Mouse (Mus musculus) midbrain, embryonic 10.5 days (tissue): ENCODE results near the gene Ptprd. TPM values are rescaled to one million over a fixed set of nuclear protein-coding genes. Genes with fewer than 3 reads are reported as not detected.

ENCODE experiments used
- DNase-seq: peaks from one replicate; pipeline ENCODE4 v3.0.0-alpha.2; 2017; ENCODE audit warnings: low spot score
- H3K27ac ChIP-seq: fragments of 300-500 bp; sonication (generic); replicated peaks from 2 replicates; pipeline ENCODE4 v1.5.1; 2016; ENCODE audit warnings: mild to moderate bottlenecking
- H3K27me3 ChIP-seq: fragments of 300-500 bp; sonication (generic); 2 replicates; pipeline ENCODE4 v1.6.1; 2016; ENCODE audit warnings: low read depth, mild to moderate bottlenecking; ENCODE audit not compliant: poor library complexity, severe bottlenecking
- H3K36me3 ChIP-seq: fragments of 300-500 bp; sonication (generic); 2 replicates; pipeline ENCODE4 v1.6.1; 2016; ENCODE audit warnings: mild to moderate bottlenecking, moderate library complexity
- H3K4me1 ChIP-seq: fragments of 300-500 bp; sonication (generic); 2 replicates; pipeline ENCODE4 v1.6.1; 2016
- H3K4me3 ChIP-seq: fragments of 300-500 bp; sonication (generic); 2 replicates; pipeline ENCODE4 v1.5.1; 2016; ENCODE audit warnings: mild to moderate bottlenecking, moderate library complexity
- H3K9me3 ChIP-seq: fragments of 300-500 bp; sonication (generic); replicated peaks from 2 replicates; pipeline ENCODE4 v1.6.1; 2016; ENCODE audit warnings: mild to moderate bottlenecking
- WGBS: fragments of 180-500 bp; shearing (Covaris S2); methylation state at CpG from one replicate; pipeline ENCODE4 v1.1.7; 2016; 5-methylcytosine and 5-hydroxymethylcytosine counted together
- polyA plus RNA-seq: library from polyadenylated mRNA; unstranded; fragments of >200 nt; fragmentation: Nextera tagmentation; extraction: Ambion mirVana; gene quantifications from 2 replicates; pipeline ENCODE4 v1.2.1, GENCODE M21; 2016

Gene Ptprd
- 9.6 and 12.6 TPM in 2 replicates for polyA plus RNA-seq

- Histone ChIP-seq H3K4me3 (peak within 1 kb of the TSS; percentile 66), H3K4me1 (peaks cover 6% of the 10 kb centered on the region), H3K27ac (peak within 1 kb of the TSS; percentile 69), H3K9me3 (no peaks in the 10 kb centered on the region), H3K27me3 (peaks cover 34% of the 10 kb centered on the region), H3K36me3 (no peaks in the 10 kb centered on the region)
- under 1% methylated on average over 65 of the region's 86 CpGs for WGBS
- DNase-seq, result peak; percentile 62
Observed at GRCm38 (mm10) chr4:78211529-78212494, at the start of gene Ptprd. Gene Ptprd, minus strand, starts transcription at chr4:78211961.

- Histone ChIP-seq H3K36me3 (no peaks in the 10 kb centered on the region), H3K4me3 (no peak overlapping the region), H3K27me3 (no peaks in the 10 kb centered on the region), H3K4me1 (no peaks in the 10 kb centered on the region), H3K27ac (no peak overlapping the region), H3K9me3 (no peaks in the 10 kb centered on the region)
- DNase-seq, result no peak
- 81% methylated on average over 2 of the region's 2 CpGs for WGBS
Observed at GRCm38 (mm10) chr4:78235820-78236219, 24.1 kb upstream of the Ptprd start.

- H3K27me3 ChIP-seq, result no peaks in the 10 kb centered on the region
- 91% methylated on average over 2 of the region's 2 CpGs for WGBS
- DNase-seq, result no peak
- no peaks in the 10 kb centered on the region for H3K36me3 ChIP-seq
- no peak overlapping the region for H3K4me3 ChIP-seq
- no peaks in the 10 kb centered on the region for H3K9me3 ChIP-seq
- H3K27ac ChIP-seq, result no peak overlapping the region
- no peaks in the 10 kb centered on the region for H3K4me1 ChIP-seq
Observed at GRCm38 (mm10) chr4:78235316-78235715, 23.6 kb upstream of the Ptprd start.

GRCm38 (mm10) chr4:78234681-78235080, 22.9 kb upstream of the Ptprd start:
- Histone ChIP-seq H3K9me3 (no peaks in the 10 kb centered on the region), H3K4me3 (no peak overlapping the region), H3K36me3 (no peaks in the 10 kb centered on the region), H3K27me3 (no peaks in the 10 kb centered on the region), H3K27ac (no peak overlapping the region), H3K4me1 (no peaks in the 10 kb centered on the region)
- 75% methylated on average over 1 of the region's 1 CpGs for WGBS
- no peak for DNase-seq

GRCm38 (mm10) chr4:78213949-78214348, 2.2 kb upstream of the Ptprd start:
- H3K4me3 ChIP-seq, result no peak overlapping the region
- no peak overlapping the region for H3K27ac ChIP-seq
- peaks cover 6% of the 10 kb centered on the region for H3K4me1 ChIP-seq
- peaks cover 34% of the 10 kb centered on the region for H3K27me3 ChIP-seq
- 71% methylated on average over 4 of the region's 4 CpGs for WGBS
- DNase-seq, result no peak
- no peaks in the 10 kb centered on the region for H3K36me3 ChIP-seq
- no peaks in the 10 kb centered on the region for H3K9me3 ChIP-seq

GRCm38 (mm10) chr4:78212941-78213340, 1.2 kb upstream of the Ptprd start:
- peaks cover 34% of the 10 kb centered on the region for H3K27me3 ChIP-seq
- 67% methylated on average over 4 of the region's 4 CpGs for WGBS
- no peak overlapping the region for H3K27ac ChIP-seq
- H3K36me3 ChIP-seq, result no peaks in the 10 kb centered on the region
- DNase-seq, result no peak
- no peak overlapping the region for H3K4me3 ChIP-seq
- no peaks in the 10 kb centered on the region for H3K9me3 ChIP-seq
- peaks cover 6% of the 10 kb centered on the region for H3K4me1 ChIP-seq

- Histone ChIP-seq H3K27ac (peak overlapping the region; percentile 69; the same call in 1 of the 2 replicates), H3K4me3 (peak overlapping the region; percentile 66), H3K27me3 (peaks cover 34% of the 10 kb centered on the region), H3K4me1 (peaks cover 6% of the 10 kb centered on the region), H3K9me3 (no peaks in the 10 kb centered on the region), H3K36me3 (no peaks in the 10 kb centered on the region)
- 34% methylated on average over 9 of the region's 9 CpGs for WGBS
- DNase-seq, result peak; percentile 11
Observed at GRCm38 (mm10) chr4:78210878-78211528, 758 bp downstream of the Ptprd start.

GRCm38 (mm10) chr4:78205018-78205417, 6.7 kb downstream of the Ptprd start:
- 73% methylated on average over 3 of the region's 3 CpGs for WGBS

GRCm38 (mm10) chr4:78168447-78168846, 43.3 kb downstream of the Ptprd start:
- 79% methylated on average over 1 of the region's 1 CpGs for WGBS
- H3K36me3 ChIP-seq, result no peaks in the 10 kb centered on the region
- DNase-seq, result no peak

More at GRCm38 (mm10) chr4:78205018-78205417, 6.7 kb downstream of the Ptprd start:
- Histone ChIP-seq H3K4me1 (no peaks in the 10 kb centered on the region), H3K9me3 (no peaks in the 10 kb centered on the region), H3K27ac (no peak overlapping the region), H3K36me3 (no peaks in the 10 kb centered on the region), H3K27me3 (no peaks in the 10 kb centered on the region), H3K4me3 (no peak overlapping the region)
- DNase-seq, result no peak

GRCm38 (mm10) chr4:78160451-78160850, 51.3 kb downstream of the Ptprd start:
- H3K4me3 ChIP-seq, result no peak overlapping the region
- H3K36me3 ChIP-seq, result no peaks in the 10 kb centered on the region
- no peak for DNase-seq
- H3K4me1 ChIP-seq, result no peaks in the 10 kb centered on the region
- 81% methylated on average over 3 of the region's 3 CpGs for WGBS
- H3K27ac ChIP-seq, result no peak overlapping the region
- no peaks in the 10 kb centered on the region for H3K9me3 ChIP-seq
- H3K27me3 ChIP-seq, result no peaks in the 10 kb centered on the region

More at GRCm38 (mm10) chr4:78168447-78168846, 43.3 kb downstream of the Ptprd start:
- Histone ChIP-seq H3K4me1 (no peaks in the 10 kb centered on the region), H3K4me3 (no peak overlapping the region), H3K27ac (no peak overlapping the region), H3K27me3 (no peaks in the 10 kb centered on the region), H3K9me3 (no peaks in the 10 kb centered on the region)

- 59% methylated on average over 1 of the region's 1 CpGs for WGBS
- H3K27me3 ChIP-seq, result no peaks in the 10 kb centered on the region
Observed at GRCm38 (mm10) chr4:78150561-78150960, 61.2 kb downstream of the Ptprd start.

GRCm38 (mm10) chr4:78142767-78143148, 69.0 kb downstream of the Ptprd start:
- H3K36me3 ChIP-seq, result no peaks in the 10 kb centered on the region
- DNase-seq, result no peak
- 88% methylated on average over 1 of the region's 1 CpGs for WGBS
- no peaks in the 10 kb centered on the region for H3K27me3 ChIP-seq
- H3K4me3 ChIP-seq, result no peak overlapping the region
- H3K4me1 ChIP-seq, result no peaks in the 10 kb centered on the region
- H3K9me3 ChIP-seq, result no peaks in the 10 kb centered on the region
- no peak overlapping the region for H3K27ac ChIP-seq

More at GRCm38 (mm10) chr4:78150561-78150960, 61.2 kb downstream of the Ptprd start:
- H3K9me3 ChIP-seq, result no peaks in the 10 kb centered on the region
- H3K36me3 ChIP-seq, result no peaks in the 10 kb centered on the region
- H3K4me3 ChIP-seq, result no peak overlapping the region
- DNase-seq, result no peak
- no peaks in the 10 kb centered on the region for H3K4me1 ChIP-seq
- H3K27ac ChIP-seq, result no peak overlapping the region
